Mouse (Mus musculus): Measurements from ENCODE around the gene Oca2. TPM values are rescaled to one million over a fixed set of nuclear protein-coding genes. Genes with fewer than 3 reads are reported as not detected.

The Oca2 gene
- polyA plus RNA-seq (2015; fragmentation: Nextera tagmentation; extraction: Ambion mirVana): 0.08 and 0.17 TPM in 2 replicates

GRCm38 (mm10) chr7:56239543-56239942 is at the start of gene Oca2:
Gene Oca2 (plus strand): TSS chr7:56239760.

Other genes starting within 250 kb of the Oca2 start
- gene Nipa1, start 219.8 kb upstream of the Oca2 start, polyA plus RNA-seq (2015; fragmentation: Nextera tagmentation; extraction: Ambion mirVana): 11.5 and 14.7 TPM in 2 replicates
- 15.9 and 19.7 TPM in 2 replicates for gene Herc2, start 189.6 kb upstream of the Oca2 start, polyA plus RNA-seq (2015; fragmentation: Nextera tagmentation; extraction: Ambion mirVana)

Data from urinary bladder, postnatal 0 days (tissue).